Mouse (Mus musculus): ENCODE data around the gene Hnrnph2.

DNA sequence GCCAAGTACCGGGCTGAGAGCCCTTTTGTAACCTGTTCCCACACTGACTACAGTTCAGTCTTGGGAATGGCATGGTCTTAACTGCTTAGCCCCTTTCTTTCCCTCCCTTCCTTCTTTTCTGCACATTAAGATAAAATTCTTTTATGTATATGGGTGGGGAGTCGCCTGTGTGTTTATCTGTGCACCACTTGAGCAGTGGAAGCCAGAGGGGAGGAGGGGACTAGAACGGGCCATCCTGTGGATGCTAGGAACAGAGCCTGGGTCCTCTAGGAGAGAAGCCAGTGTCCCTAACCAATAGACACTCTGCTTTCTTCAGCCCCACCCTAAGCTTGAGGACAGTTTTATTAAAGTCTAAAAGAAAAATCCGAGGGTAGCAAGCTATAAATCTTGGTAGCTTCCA lies 10.0 kb downstream of the Hnrnph2 start:
- TF ChIP-seq POLR2A (IDR thresholded peaks at IDR 0.05; ENCODE audit: extremely low read depth, insufficient read depth, low read length) (no peak), CTCF (IDR thresholded peaks at IDR 0.05; ENCODE audit: extremely low read depth, insufficient read depth, low read length) (no peak)

Measured in cortical plate, adult 2 months (tissue).